Mouse (Mus musculus) heart, embryonic 11.5 days (tissue): ENCODE measurements around the gene Rspry1. TPM values are rescaled to one million over a fixed set of nuclear protein-coding genes. Genes with fewer than 3 reads are reported as not detected.

Source experiments
- ATAC-seq: fragments of 200-750 bp; cut with Nextera tagmentation; replicated peaks from 2 replicates; pipeline ENCODE4 v1.8.0; 2017; ENCODE audit warnings: moderate library complexity; ENCODE audit not compliant: insufficient number of reproducible peaks, low FRiP score, low TSS enrichment
- H3K27ac ChIP-seq: fragments of 300-500 bp; sonication (generic); 2 replicates; pipeline ENCODE4 v1.5.1; 2014; ENCODE audit warnings: mild to moderate bottlenecking, low read depth, low read length
- H3K27me3 ChIP-seq: fragments of 300-500 bp; sonication (generic); 2 replicates; pipeline ENCODE4 v1.6.1; 2014; ENCODE audit warnings: mild to moderate bottlenecking, low read length, mixed read lengths; ENCODE audit not compliant: control insufficient read depth, insufficient read depth
- H3K36me3 ChIP-seq: fragments of 300-500 bp; sonication (generic); 2 replicates; pipeline ENCODE4 v1.6.1; 2014; ENCODE audit warnings: mild to moderate bottlenecking, low read length, moderate library complexity, mixed read lengths; ENCODE audit not compliant: control insufficient read depth, insufficient read depth
- H3K4me1 ChIP-seq: fragments of 300-500 bp; sonication (generic); 2 replicates; pipeline ENCODE4 v1.6.1; 2014; ENCODE audit warnings: low read length; ENCODE audit not compliant: control insufficient read depth, insufficient read depth
- H3K4me2 ChIP-seq: fragments of 300-500 bp; sonication (generic); 2 replicates; pipeline ENCODE4 v1.6.1; 2014; ENCODE audit warnings: mild to moderate bottlenecking, moderate library complexity
- H3K4me3 ChIP-seq: fragments of 300-500 bp; sonication (generic); 2 replicates; pipeline ENCODE4 v1.5.1; 2014; ENCODE audit warnings: low read depth, low read length
- H3K9ac ChIP-seq: fragments of 300-500 bp; sonication (generic); 2 replicates; pipeline ENCODE4 v1.6.1; 2014; ENCODE audit warnings: mild to moderate bottlenecking, low read depth, low read length, moderate library complexity
- H3K9me3 ChIP-seq: fragments of 300-500 bp; sonication (generic); replicated peaks from 2 replicates; pipeline ENCODE4 v1.6.1; 2016; ENCODE audit warnings: low read length; ENCODE audit not compliant: control insufficient read depth
- WGBS: fragments of 180-500 bp; shearing (Covaris S2); extraction: QIAGEN DNeasy Blood & Tissue Kit; methylation state at CpG from one replicate; pipeline ENCODE4 v1.1.7; 2014; ENCODE audit not compliant: insufficient replicate concordance; 5-methylcytosine and 5-hydroxymethylcytosine counted together
- polyA plus RNA-seq: library from polyadenylated mRNA; unstranded; fragments of >200 nt; fragmentation: Nextera tagmentation; extraction: Ambion mirVana; gene quantifications from 2 replicates; pipeline ENCODE4 v1.2.1, GENCODE M21; 2014

Gene Rspry1
- polyA plus RNA-seq, 1 experiment from 2014 or later, result 23.2 TPM

DNA sequence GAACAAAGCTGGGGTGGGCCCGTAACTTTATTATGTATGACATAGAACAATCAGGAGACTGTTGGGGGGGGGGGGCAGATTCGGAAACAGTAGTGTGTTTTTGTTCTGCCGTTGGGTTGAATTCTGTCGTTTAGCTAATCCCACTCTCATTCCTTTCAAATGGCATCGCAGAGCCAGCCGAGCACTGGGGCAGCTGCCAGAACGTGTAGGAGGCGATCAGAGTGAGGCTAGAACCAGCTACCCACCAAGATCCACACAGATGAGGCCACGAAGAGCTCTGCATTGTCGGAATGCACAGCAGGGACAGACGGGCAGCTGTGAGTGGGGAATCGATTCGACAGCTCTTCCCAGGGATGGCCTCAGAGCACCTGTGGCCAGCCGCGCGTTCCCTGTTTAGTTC is 97.6 kb downstream of the Rspry1 start:
- H3K4me2 ChIP-seq, result no peak overlapping the region
- 73% methylated on average over 16 of the region's 16 CpGs for WGBS
- no peak overlapping the region for H3K27ac ChIP-seq
- H3K36me3 ChIP-seq, result no peaks in the 10 kb centered on the region
- no peak for ATAC-seq
- H3K4me1 ChIP-seq, result peaks cover 7% of the 10 kb centered on the region; the same call in 1 of the 2 replicates
- no peak overlapping the region for H3K4me3 ChIP-seq
- H3K27me3 ChIP-seq, result peaks cover 36% of the 10 kb centered on the region
- H3K9ac ChIP-seq, result no peak overlapping the region
- no peaks in the 10 kb centered on the region for H3K9me3 ChIP-seq

DNA sequence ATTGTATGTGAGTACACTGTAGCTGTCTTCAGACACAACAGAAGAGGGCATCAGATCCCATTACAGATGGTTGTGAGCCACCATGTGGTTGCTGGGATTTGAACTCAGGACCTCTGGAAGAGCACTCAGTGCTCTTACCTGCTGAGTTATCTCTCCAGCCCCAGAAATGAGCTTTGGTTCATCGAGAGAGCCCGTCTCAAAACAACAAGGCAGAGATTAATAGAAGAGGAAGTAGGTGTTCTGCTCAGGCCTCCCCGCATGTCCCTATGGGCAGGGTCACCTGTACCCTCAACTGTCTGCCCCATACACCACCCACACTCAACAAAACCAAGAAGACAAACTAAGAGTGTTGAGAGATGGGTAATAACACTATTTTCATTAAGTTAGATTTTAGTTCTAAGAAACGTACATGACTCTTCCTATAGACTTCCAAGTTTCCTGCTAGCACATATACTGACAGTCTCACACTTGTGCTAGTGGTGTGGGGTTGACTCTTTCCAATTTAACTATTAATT is 98.7 kb downstream of the Rspry1 start:
- peaks cover 25% of the 10 kb centered on the region for H3K27me3 ChIP-seq
- H3K27ac ChIP-seq, result no peak overlapping the region
- no peaks in the 10 kb centered on the region for H3K36me3 ChIP-seq
- no peak for ATAC-seq
- H3K4me1 ChIP-seq, result peaks cover 4% of the 10 kb centered on the region; the same call in 1 of the 2 replicates
- WGBS, result 83% methylated on average over 4 of the region's 4 CpGs
- H3K9ac ChIP-seq, result no peak overlapping the region
- no peak overlapping the region for H3K4me2 ChIP-seq
- H3K4me3 ChIP-seq, result no peak overlapping the region
- H3K9me3 ChIP-seq, result no peaks in the 10 kb centered on the region

DNA sequence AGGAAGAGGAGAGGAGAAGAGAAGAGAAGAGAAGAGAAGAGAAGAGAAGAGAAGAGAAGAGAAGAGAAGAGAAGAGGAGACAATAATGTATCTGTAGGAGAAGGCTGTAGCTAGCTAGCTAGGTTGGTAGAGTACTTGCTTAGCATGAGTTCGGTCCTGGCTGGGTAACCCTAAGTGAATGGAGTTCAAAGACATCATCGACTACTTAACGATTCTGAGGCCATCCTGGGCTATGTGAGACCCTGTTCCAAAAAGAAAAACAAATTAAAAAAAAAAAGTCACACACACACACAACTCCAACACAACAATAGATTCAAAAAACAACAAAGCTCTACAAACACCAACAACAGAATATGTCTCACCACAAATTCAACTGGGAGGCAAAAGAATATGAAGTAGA is 100.4 kb downstream of the Rspry1 start:
- Histone ChIP-seq H3K4me1 (peaks cover 5% of the 10 kb centered on the region), H3K27me3 (peaks cover 9% of the 10 kb centered on the region), H3K9ac (no peak overlapping the region), H3K9me3 (no peaks in the 10 kb centered on the region), H3K27ac (no peak overlapping the region), H3K36me3 (no peaks in the 10 kb centered on the region), H3K4me3 (peak overlapping the region; percentile 57), H3K4me2 (peak overlapping the region; percentile 67)
- ATAC-seq, result no peak
- WGBS, result 61% methylated on average over 3 of the region's 3 CpGs

DNA sequence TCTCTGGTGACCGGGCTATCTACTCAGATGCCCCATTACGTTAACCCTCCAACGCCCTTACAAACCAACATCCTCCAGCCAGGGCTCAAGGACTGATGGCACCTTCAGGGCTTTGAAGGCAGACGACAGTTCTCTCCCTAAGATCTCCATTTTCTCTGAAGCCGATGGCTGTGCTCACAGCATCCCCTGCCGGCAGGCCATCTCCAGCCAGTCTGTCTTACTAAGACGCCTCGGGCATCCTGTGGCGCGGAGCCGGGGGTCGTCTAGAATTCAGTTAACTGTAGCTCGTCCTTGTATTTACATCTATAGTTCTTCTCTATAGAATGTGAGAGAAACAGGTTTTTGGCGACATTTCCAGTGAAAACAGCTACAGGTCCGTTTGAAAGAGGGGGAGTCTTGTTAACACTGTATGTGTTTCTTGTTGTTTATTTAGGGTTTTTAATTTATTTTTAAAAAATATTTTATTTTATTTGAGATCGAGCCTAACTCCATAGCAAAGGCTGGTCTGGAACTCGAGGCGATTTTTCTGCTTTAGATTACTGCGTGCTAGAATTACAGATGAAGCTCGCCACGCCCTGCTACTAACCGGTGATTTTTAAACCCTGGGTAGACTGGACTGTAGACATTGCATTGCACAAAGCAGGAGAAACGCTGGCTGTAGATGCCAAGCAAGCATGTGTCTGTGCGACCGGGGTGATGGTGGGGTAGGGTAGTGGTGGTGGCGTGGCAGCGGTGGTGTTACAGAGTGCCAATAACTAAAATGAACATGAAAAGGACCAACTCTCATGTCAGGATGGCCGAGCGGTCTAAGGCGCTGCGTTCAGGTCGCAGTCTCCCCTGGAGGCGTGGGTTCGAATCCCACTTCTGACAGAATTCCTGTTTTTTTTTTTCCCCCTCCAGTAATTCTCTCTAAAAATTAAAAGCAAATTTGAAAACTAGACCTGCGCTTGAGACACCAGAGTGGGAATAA is 101.4 kb downstream of the Rspry1 start:
- no peaks in the 10 kb centered on the region for H3K36me3 ChIP-seq
- peak overlapping the region; percentile 57 for H3K4me3 ChIP-seq
- peaks cover under 1% of the 10 kb centered on the region; the same call in 1 of the 2 replicates for H3K27me3 ChIP-seq
- H3K27ac ChIP-seq, result 0 out of 2 replicates have a peak overlapping the region, but pooled peaks have one; percentile 22
- H3K9ac ChIP-seq, result peak overlapping the region; percentile 49; the same call in 1 of the 2 replicates
- under 1% methylated on average over 35 of the region's 35 CpGs for WGBS
- H3K9me3 ChIP-seq, result no peaks in the 10 kb centered on the region
- peaks cover 7% of the 10 kb centered on the region for H3K4me1 ChIP-seq
- peak overlapping the region; percentile 67 for H3K4me2 ChIP-seq
- ATAC-seq, result peak; percentile 85

DNA sequence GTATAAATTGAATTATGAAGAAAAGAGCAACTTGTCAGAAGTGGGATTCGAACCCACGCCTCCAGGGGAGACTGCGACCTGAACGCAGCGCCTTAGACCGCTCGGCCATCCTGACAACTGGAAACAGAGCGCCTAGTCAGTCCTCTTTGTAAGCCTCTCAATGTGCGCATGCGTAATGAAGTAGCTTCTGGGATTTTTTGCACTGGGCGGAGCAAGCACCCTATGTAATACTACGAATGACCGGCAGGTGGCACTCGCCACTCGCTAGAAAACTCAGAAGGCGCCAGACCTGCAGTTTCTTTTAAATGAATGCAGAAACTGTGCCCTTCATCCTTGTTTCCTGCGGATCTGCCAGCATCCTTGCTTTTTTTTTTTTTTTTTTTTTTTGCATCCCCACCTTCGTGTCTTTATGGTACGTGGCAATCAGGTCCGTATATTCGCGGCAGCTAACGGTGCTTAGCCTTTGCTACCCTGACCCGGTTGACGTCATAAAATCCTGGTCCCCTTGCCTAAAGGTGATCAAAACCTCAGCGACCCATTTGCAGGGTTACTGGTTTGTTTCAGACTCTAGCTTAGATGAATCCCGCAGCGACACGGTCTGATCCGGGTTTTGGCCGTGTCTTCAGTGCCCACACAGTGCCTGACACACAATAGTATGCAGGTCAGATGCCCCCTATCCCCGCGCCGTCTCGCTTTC is 102.4 kb downstream of the Rspry1 start:
- Histone ChIP-seq H3K27ac (no peak overlapping the region), H3K27me3 (no peaks in the 10 kb centered on the region), H3K36me3 (no peaks in the 10 kb centered on the region), H3K9ac (peak overlapping the region; percentile 62), H3K9me3 (no peaks in the 10 kb centered on the region), H3K4me3 (peak overlapping the region; percentile 57), H3K4me2 (peak overlapping the region; percentile 82), H3K4me1 (peaks cover 7% of the 10 kb centered on the region)
- ATAC-seq, result peak; percentile 86
- under 1% methylated on average over 35 of the region's 35 CpGs for WGBS

DNA sequence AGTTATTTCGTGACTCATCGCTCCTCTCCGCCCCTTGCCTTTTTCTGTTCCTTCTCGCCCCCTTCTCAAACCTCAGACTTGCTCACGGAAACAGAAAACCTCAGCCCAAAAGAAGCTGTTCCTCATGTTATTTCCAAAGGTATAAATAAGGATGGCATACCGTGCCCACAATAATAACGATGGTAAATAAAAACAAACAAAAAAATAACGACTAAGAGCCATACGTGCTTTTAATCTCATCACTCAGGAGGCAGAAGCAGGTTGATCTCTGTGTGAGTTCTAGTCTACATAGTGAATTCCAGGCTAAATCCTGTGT is 102.9 kb downstream of the Rspry1 start:
- Histone ChIP-seq H3K36me3 (no peaks in the 10 kb centered on the region), H3K4me2 (peak overlapping the region; percentile 82), H3K9ac (peak overlapping the region; percentile 62), H3K9me3 (no peaks in the 10 kb centered on the region), H3K4me1 (peaks cover 7% of the 10 kb centered on the region), H3K4me3 (peak overlapping the region; percentile 57), H3K27me3 (no peaks in the 10 kb centered on the region), H3K27ac (no peak overlapping the region)
- ATAC-seq, result no peak
- 20% methylated on average over 9 of the region's 9 CpGs for WGBS

DNA sequence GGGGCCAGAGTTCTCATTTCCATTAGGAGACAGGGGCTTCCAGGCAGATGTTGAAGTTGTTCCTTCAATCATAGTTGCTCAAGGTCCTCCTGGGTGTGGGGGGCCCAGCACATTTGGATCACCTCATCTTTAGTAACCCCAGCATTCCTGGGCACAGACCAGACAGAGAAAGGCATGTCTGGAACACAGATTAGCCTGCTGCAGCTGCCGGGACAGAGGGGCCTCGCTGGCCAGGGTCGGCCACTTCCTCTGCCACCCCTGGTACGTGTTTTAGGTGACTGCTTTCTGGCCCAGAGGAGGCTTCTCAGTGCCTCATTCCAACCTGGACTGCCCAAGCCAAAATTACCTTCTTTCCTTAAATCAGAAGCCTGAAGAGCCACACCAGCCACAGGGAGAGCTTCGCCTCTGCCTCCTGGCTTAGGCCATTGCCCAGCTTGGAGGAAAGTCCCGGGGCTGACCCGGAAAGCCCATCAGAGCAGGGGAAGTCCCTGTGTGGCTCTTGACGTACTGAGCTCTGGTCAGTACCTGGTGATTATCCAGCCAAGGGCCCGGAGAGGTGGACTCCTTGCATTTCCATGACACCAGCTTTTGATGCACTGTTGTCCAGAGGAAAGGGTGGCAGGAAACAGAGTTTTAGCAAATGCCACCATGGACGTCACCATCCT is 104.0 kb downstream of the Rspry1 start:
- H3K27ac ChIP-seq, result no peak overlapping the region
- no peak overlapping the region for H3K4me3 ChIP-seq
- H3K4me1 ChIP-seq, result peaks cover 7% of the 10 kb centered on the region
- H3K9ac ChIP-seq, result no peak overlapping the region
- no peaks in the 10 kb centered on the region for H3K36me3 ChIP-seq
- no peaks in the 10 kb centered on the region for H3K9me3 ChIP-seq
- WGBS, result 65% methylated on average over 10 of the region's 10 CpGs
- H3K27me3 ChIP-seq, result no peaks in the 10 kb centered on the region
- no peak for ATAC-seq
- no peak overlapping the region for H3K4me2 ChIP-seq

DNA sequence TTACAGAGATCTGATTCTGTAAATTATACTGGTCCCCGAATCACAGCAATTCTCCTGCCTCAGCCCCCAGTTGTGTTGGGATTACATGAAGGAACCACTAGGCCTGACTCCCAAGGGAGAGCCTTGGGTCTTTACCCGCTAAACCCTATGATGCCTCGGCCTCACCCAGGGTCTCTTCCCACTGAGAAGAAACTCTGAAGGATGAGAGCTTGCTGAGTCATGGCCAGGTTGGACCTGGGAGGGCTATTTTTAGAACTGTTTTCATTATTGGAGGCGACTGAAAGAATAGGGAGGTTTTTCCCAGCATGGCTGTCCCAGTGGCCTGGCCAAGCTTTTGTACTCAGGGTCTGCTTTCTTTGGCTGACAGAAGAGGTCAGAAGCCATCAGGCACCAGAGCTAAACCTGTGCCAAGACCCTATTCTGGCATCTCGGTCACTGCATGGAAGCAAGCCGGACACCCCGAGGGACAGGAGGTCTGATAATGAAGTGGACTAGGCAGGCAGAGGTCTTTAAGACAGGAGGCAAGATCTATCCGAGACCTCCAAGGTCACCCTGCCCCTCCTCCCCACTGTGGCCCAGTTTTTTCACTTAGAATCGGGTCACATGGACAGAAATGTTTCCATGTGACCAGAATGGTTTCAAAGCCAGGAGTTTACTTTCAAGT is 105.1 kb downstream of the Rspry1 start:
- no peak overlapping the region for H3K4me2 ChIP-seq
- H3K36me3 ChIP-seq, result no peaks in the 10 kb centered on the region
- no peaks in the 10 kb centered on the region for H3K27me3 ChIP-seq
- H3K9ac ChIP-seq, result 0 out of 2 replicates have a peak overlapping the region, but pooled peaks have one; percentile 16
- peaks cover 7% of the 10 kb centered on the region for H3K4me1 ChIP-seq
- 0 out of 2 replicates have a peak overlapping the region, but pooled peaks have one; percentile 15 for H3K27ac ChIP-seq
- WGBS, result 65% methylated on average over 9 of the region's 9 CpGs
- H3K9me3 ChIP-seq, result no peaks in the 10 kb centered on the region
- no peak overlapping the region for H3K4me3 ChIP-seq
- no peak for ATAC-seq
